Mouse (Mus musculus) cerebral cortex, adult 2 months (tissue): ENCODE data around the gene Sestd1.

ENCODE experiments used
- WGBS: fragments of 180-500 bp; shearing (Covaris S2); methylation state at CpG from one replicate; pipeline ENCODE4 v1.1.7; 2018; 5-methylcytosine and 5-hydroxymethylcytosine counted together

Sestd1 gene

DNA sequence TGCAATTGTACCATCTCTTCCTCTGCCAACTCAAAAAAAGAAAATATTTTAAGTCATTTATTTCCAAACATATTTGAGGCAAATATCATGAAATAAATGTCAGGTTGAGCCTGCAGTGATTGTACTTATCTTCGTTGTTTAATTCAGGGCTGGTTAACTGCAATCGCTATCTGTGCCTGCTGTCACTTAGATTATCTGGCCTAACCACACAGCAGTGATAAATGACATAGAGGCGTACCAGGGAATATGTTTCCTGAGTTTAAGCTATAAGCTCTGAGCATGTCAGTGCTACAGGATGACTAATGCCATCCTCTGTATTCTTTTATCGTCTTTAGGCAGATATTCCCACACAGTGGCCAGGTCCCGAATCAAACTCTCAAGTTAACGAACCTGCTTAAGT lies 141.5 kb downstream of the Sestd1 start:
- WGBS = 86% methylated on average over 6 of the region's 6 CpGs

DNA sequence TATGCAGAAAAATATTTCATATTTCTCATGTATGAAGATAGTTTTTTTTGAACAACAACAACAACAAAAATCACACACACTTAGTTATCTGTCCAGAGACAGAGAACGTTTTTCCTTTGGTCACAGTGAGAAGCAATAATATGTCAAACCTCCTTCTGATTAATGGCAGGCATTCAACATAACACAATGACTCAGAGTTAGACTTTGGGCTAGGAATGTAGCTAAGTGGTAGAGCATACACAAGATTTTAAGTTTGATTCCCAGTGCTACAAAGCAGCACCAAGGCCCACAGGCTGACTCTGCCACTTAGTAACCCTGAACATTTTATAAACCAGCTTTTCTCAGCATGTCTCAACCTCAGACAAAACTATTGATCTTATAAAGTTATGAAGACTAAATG lies 145.5 kb downstream of the Sestd1 start:
- 64% methylated on average over 1 of the region's 1 CpGs for WGBS

DNA sequence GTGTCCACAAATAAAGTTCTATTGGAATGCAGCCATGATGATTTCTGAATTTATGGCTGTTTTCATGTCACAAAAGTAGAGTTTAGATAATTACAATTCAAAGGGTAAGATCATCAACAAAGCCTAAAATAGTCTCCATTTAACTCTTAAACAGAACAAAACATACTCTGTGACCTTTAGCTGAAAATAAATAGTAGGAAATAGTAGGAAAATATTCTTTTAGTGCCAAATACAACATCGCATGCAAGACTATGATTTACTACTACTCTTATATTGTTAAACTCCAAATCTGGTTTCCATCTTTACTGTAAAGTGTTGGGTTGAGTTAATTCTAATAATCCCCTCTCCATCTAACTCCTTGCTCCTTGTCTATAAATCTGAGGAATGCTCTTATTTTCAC lies 147.0 kb downstream of the Sestd1 start:
- WGBS = 87% methylated on average over 1 of the region's 1 CpGs
